Mouse (Mus musculus) frontal cortex, adult (tissue): ENCODE data around the gene Krtap4-7.
A peak's percentile ranks its signal among the peaks of the same experiment; 100 is the strongest.
"Not testable (repeated sequence)": the region's sequence is repeated elsewhere in the genome, so short reads cannot be mapped to it uniquely, and the experiment has no call there.

Experiments
- ATAC-seq: cut with Nextera tagmentation; 2 replicates; pipeline ENCODE4 v1.9.2; 2017; ENCODE audit warnings: mild to moderate bottlenecking, moderate library complexity, mixed read lengths; ENCODE audit not compliant: low TSS enrichment

The Krtap4-7 gene

GRCm38 (mm10) chr11:99643635-99644139, at the start of gene Krtap4-7:
Krtap4-7 (minus strand) TSS chr11:99644089.
- not testable (repeated sequence) for ATAC-seq

DNA sequence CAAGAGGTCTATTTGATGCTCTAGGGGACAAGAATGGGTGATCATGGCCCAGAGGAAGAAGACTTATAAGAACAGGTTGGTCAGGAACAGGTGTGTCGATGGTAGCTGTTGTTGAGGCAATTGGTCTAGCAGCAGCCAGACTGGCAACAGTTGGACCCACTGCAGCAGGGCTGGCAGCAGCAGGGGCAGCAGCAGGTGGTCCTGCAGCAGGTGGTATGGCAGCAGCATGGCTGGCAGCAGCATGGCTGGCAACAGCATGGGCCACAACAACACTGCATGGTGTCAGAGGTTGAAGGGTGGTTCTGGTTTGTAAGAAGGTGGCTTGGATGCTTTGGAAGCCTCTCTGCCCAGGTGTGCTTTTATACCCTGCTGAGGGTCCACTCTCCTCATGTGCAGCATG, 46.6 kb upstream of the Krtap4-7 start, which contains the start of gene Gm14190:
Gene Gm14190 (minus strand): TSS at position 278 of the 400 bp plus-strand sequence.
- no peak for ATAC-seq

GRCm38 (mm10) chr11:99685235-99685634, 41.3 kb upstream of the Krtap4-7 start:
- ATAC-seq: not testable (repeated sequence)

GRCm38 (mm10) chr11:99683481-99683880, 39.6 kb upstream of the Krtap4-7 start:
- ATAC-seq: no peak

- no peak for ATAC-seq
These were observed 22.0 kb upstream of the Krtap4-7 start, which contains the start of gene Krtap4-6 for GRCm38 (mm10) chr11:99665860-99666259. Krtap4-6 (minus strand) TSS chr11:99665960.

- no peak for ATAC-seq
These were observed 18.9 kb upstream of the Krtap4-7 start for GRCm38 (mm10) chr11:99662802-99663201.

DNA sequence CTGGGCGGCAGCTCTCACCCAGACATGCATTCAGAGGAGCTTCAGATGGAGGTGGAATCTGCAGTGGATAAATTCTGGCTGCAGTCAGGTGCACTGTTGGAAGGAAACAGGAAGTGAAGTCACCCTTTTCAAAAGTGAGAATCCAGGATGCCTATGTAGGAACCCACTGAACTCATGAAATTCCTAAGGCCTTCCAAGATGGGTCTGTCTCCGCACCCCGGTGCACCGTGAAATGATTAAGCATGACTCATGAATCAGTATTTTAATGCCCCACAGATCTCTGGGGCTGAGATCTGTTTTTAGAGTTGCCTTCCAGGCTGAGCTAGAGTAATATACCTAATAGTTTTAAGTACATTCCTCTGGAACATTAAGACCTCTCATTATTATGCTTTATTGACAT, 15.4 kb upstream of the Krtap4-7 start:
- no peak for ATAC-seq

- ATAC-seq: not testable (repeated sequence)
These were observed 14.7 kb upstream of the Krtap4-7 start, which contains the start of gene Gm11563 for GRCm38 (mm10) chr11:99658467-99659010. Gm11563 (minus strand) TSS chr11:99658960.

DNA sequence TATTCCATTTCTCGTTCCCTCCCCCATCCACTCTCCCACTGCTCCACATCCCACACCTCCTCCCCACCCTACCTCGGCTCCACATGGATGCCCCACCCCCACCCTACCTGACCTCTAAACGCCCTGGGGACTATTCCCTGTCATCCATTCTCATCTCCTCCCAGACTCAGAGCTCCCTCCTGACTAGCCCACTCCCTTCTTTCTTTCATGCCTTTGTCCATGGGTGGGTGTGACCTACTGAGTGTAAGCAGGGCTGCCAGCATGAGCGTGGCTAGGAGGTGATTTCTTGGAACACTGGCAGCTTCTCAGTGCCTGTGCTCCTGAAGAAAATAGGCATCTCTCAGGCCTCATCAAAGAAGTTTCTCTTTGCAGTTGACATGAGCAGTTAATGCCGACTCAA, 13.2 kb upstream of the Krtap4-7 start:
- no peak for ATAC-seq

DNA sequence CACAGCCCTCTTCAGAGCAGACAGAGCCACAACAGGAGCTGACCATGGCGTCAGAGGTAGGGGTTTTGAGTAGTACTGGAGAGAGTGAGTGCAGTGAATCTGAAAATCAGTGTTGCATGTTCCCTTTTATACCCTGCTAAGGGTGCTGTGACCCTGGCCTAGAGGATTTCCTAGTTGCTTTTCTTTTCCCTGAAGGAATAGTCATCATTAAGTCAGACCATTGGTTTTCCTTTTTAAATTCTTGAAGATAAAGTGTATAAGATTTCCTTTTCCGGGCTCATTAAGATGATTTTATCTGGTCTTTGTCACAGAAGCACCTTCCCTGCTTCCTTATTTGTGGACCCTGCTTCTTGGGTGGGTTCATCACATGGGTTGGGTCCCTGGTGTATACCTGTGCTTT, 6.2 kb upstream of the Krtap4-7 start, which contains the start of gene Gm11555:
Gene Gm11555 (minus strand): TSS at position 101 of the 400 bp plus-strand sequence.
- ATAC-seq: no peak

GRCm38 (mm10) chr11:99646444-99646843, 2.6 kb upstream of the Krtap4-7 start:
- ATAC-seq: peak; percentile 69; the same call in 1 of the 2 replicates

GRCm38 (mm10) chr11:99644351-99644750, 462 bp upstream of the Krtap4-7 start:
- ATAC-seq: no peak; the same call in 1 of the 2 replicates

- no peak for ATAC-seq
These were observed 3.0 kb downstream of the Krtap4-7 start for GRCm38 (mm10) chr11:99640926-99641325.

GRCm38 (mm10) chr11:99637086-99637485, 6.8 kb downstream of the Krtap4-7 start:
- ATAC-seq: peak; percentile 78

DNA sequence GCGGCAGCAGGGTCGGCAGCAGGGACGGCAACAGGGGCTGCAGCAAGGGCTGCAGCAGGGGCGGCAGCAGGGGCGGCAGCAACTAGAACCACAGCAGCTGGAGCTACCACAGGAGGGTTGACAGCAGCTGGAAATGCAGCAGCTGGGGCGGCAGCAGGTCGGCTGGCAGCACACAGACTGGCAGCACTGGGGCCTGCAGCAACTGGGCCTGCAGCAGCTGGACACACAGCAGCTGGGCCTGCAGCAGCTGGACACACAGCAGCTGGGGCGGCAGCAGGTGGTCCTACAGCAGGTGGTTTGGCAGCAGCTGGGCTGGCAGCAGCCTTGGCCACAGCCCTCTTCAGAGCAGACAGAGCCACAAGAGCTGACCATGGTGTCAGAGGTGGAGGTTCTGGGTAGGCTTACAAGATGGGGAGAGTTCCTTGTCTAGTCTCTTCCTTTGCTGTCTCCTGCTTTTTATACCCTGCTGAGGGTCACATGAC, 9.2 kb downstream of the Krtap4-7 start, which contains the start of gene Krtap4-2:
Gene Krtap4-2 (minus strand): TSS at position 432 of the 482 bp plus-strand sequence.
- no peak for ATAC-seq

DNA sequence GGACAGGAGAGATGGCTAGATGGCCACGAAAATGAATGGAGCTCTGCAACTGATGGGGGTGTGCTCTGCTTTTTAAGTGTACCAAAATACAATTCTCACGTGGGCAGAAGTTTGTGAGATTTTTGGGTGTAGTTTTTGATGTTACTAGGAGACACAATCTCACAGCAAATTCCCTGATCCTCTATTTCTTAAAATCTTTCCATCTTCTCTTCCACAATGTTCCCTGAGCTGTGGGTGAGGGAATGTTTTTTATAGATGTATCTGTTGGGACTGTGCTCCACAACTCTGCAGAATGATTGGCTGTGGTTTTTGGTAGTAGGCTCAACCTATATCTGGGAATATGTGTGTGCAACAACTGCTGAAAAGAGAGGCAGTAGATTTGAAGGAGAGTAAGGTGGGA, 10.6 kb downstream of the Krtap4-7 start:
- peak; percentile 92 for ATAC-seq

- no peak for ATAC-seq
These were observed 13.0 kb downstream of the Krtap4-7 start for GRCm38 (mm10) chr11:99630890-99631289.

GRCm38 (mm10) chr11:99628138-99628537, 15.8 kb downstream of the Krtap4-7 start, which contains the start of gene Krtap4-1:
Krtap4-1 (minus strand) TSS chr11:99628238.
- ATAC-seq: no peak

DNA sequence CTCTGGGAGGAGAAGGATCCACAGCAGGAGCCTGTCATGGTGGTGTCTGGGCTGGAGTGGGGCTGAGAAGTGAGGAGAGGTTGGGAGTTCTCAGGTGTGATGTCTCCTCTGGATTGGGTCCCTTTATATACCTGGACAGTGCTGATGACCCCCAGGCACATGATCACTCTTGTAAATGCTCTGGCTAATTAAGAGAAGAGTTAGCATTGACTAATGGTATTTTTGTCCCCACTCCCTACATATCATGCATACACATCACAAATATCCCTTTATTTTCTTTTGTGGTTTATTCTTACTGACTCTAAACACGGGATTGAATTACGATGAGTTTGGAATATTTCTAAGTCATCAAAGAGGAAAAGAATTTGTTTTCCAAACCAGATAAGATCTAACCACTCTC, 23.6 kb downstream of the Krtap4-7 start, which contains the start of gene Gm11562:
Gene Gm11562 (minus strand): TSS at position 101 of the 400 bp plus-strand sequence.
- no peak for ATAC-seq

- no peak for ATAC-seq
These were observed 29.0 kb downstream of the Krtap4-7 start, which contains the start of gene Krtap2-4 for GRCm38 (mm10) chr11:99614796-99615363. Krtap2-4 (minus strand) TSS chr11:99614846.

DNA sequence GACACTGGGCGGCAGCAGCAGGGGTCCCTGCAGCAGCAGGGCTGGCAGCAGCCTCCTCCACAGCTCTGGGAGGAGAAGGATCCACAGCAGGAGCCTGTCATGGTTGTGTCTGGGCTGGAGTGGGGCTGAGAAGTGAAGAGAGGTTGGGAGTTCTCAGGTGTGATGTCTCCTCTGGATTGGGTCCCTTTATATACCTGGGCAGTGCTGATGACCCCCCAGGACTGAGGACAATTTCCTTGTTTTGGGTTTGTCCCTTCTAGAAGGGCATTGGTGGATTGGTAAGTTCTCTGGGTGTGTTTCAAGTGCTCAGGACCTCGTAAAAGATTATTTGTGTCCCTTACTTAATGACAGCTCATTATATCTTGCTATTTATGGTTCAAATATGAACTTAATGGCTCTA, 33.8 kb downstream of the Krtap4-7 start, which contains the start of gene Gm11937:
Gene Gm11937 (minus strand): TSS at position 101 of the 400 bp plus-strand sequence.
- not testable (repeated sequence) for ATAC-seq

DNA sequence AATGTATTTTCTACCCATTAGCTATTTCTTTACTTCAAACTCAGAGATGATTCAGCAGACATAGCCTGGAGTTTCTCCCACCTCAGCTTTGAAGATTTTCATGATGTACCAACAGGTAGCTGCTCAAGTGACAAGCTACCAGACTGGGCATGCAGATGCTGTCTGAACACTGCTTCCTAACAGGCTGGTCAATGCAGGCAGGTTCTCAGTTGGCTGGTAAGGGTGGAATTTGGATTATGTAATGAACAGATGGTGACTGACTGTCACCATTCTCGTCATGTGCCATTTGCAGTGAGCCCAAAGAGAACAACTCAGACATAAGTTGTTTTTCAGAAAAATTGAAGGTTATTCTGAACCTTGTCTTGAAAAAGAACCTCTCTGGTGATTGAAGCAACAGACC, 34.8 kb downstream of the Krtap4-7 start:
- peak; percentile 79; the same call in 1 of the 2 replicates for ATAC-seq
